Mouse (Mus musculus): ENCODE measurements around the gene Wdtc1.

DNA sequence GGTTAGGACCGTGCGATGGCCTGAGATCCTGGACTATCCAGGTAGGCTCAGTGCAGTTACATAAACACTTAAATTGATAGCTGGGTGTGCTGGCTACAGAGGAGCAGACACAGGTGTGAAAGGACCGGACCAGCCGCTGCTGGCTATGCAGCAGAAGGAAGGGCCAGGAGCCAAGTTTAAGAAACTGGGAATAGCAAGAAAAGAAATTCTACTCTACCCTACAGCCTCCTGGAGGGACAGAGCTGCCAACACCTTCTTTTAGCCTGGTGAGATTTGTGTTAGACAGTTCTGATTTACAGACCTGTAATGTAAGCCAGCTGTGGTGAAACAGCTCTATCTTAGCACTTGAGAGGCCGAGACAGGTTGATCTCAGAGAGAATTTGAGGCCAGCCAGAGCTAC is 37.3 kb downstream of the Wdtc1 start:
- TF ChIP-seq POLR2A (IDR thresholded peaks at IDR 0.05; ENCODE audit: borderline replicate concordance, extremely low read depth, low read depth, low read length) (no peak), CTCF (IDR thresholded peaks at IDR 0.05; ENCODE audit: insufficient read depth, low read length) (no peak)
